Mouse (Mus musculus): ENCODE data around the gene Eps8l3. TPM values are rescaled to one million over a fixed set of nuclear protein-coding genes. Genes with fewer than 3 reads are reported as not detected.
A peak's percentile ranks its signal among the peaks of the same experiment; 100 is the strongest.
"Not testable (repeated sequence)": the region's sequence is repeated elsewhere in the genome, so short reads cannot be mapped to it uniquely, and the experiment has no call there.

Eps8l3 gene
- total RNA-seq, 2 experiments from 2014 or later: not detected

GRCm38 (mm10) chr3:107887674-107888495, 10.9 kb downstream of the Eps8l3 start:
- no peak for DNase-seq
- intact Hi-C loops (cut with DNase I): no loop called here

DNA sequence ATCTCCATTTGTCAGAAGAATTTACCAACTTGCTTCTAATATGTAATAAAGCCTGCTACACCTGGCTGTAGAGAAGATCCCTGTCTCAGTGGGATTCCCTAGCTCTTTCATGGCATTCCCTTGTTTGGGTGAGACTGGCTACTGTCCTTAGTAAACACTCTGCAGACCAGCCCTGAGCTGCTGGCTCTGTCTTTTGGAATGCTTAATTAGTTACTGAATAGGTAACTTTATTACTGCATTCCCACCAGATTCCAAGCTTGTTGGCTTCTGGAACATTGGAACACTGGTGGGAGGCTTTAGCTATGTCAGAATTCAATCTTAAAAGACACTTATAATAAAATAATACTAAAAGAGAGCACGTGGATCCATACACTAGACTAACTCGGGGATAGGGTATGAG, 12.2 kb downstream of the Eps8l3 start:
- DNase-seq; intact Hi-C loops (cut with DNase I): not testable (repeated sequence)

DNA sequence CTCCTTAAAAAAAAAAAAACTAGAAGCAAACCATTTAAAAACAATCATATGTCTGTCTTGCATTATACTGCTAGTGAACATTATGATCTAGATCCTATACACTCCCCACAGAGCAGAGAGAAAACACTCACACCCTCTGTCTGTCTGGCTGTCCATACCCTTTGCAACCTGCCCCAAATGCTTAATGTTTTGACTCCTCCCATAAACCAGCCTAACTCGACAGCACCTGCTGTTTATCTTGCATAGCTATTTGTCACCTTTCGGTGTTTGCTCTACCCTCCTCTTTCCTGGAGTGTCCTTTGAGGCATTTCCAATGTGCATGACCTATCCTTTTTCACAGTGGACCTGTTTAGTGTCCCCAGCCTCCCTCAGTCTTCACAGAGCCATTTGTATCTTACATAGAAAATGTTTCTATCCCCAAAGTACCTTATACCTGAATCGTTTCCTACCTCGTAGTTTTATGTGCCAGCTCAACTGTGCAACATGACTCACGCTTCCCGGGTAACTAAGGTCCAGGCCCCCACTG, 18.2 kb downstream of the Eps8l3 start:
- no peak for DNase-seq
- intact Hi-C loops (cut with DNase I): no loop called here

GRCm38 (mm10) chr3:107895720-107896569, 18.9 kb downstream of the Eps8l3 start, which contains the start of gene Gstm5:
Gstm5 (plus strand) TSS chr3:107895821.
- DNase-seq: peak; percentile 80 to 82
- intact Hi-C loops (cut with DNase I): no loop called here

GRCm38 (mm10) chr3:107898691-107899090, 21.7 kb downstream of the Eps8l3 start:
- intact Hi-C loops (cut with DNase I): no loop called here

DNA sequence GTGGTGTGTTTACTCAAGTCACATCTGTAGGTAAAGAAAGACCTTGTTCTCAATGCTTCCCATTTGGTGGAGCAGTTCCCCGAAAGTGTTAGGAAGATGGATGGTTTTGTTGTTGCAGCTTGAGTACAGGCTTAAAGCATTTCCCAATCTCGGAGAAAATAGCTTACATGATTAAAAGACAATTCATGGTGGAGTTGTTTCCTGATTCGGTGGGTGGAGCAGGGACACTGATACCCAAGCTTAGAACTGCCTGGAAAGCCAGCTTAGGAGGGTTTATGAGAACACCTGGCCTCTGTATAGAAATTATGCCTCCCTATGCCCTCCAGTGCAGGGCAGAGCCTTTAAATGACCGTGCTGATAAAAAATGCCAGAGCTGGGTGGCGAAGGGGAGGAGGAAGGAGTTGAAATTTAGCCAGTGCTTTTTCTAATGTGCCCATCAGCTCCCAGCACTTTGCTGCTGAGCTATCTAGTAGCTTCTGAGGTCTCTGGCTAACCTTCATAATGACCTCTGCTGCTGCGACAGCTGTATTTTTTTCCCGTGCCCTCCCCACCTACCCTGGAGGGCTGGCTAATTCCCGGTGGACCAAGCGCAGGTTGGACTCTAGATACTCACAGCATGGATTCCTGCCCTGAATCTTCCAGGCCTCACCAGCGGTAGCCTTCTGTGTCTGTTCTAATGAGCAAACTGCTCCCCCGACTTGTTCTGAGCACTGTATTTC, 24.1 kb downstream of the Eps8l3 start:
- intact Hi-C loops (cut with DNase I): no loop called here
- no peak for DNase-seq

More at GRCm38 (mm10) chr3:107898691-107899090, 21.7 kb downstream of the Eps8l3 start:
- DNase-seq: no peak

DNA sequence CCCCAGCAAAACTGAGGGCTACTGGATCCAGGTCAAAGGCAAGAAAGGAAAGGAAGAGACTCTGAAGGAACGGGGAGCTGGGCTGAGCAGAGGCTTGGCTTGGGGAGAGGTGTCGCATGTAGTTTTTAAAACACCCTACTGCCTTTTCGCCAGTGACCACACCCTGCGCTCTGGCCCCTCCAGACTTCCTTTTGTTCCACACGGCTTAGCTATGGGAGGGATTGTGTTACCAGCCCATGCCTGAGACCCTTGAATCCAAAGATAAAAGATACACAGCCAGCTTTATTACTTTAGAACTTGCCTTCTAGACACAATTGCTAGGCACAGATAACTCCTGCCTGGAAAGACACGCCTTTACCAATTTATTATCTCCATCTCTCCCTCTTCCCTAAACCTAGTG, 28.9 kb downstream of the Eps8l3 start:
- DNase-seq: no peak
- intact Hi-C loops (cut with DNase I): no loop called here

DNA sequence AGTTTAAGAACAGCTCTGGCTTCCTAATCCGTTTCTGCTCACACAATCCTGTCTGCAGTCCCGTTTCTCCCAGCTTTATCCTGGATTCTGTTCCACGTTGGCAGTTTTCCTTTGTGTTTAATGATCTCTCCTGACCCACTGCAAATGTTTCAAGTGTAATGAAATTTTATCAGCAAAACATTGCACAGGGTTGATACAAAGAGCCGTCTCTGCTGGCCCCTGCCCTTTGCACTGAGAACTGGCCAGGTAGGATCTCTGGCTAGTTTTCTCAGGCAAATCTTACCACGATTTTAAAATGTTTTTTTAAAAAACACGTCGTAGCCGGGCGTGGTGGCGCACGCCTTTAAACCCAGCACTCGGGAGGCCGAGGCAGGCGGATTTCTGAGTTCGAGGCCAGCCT, 39.6 kb downstream of the Eps8l3 start:
- intact Hi-C loops (cut with DNase I): loop anchor here (2.0 to 5.0 kb wide), 2 partner anchors 144 to 219 kb away; partner anchors contain the start of gene Ahcyl1
- no peak for DNase-seq

- intact Hi-C loops (cut with DNase I): loop anchor here (2.0 to 5.0 kb wide), 2 partner anchors 144 to 220 kb away; partner anchors contain the start of gene Ahcyl1
- DNase-seq: no peak
Observed at GRCm38 (mm10) chr3:107917097-107917496, 40.1 kb downstream of the Eps8l3 start.

DNA sequence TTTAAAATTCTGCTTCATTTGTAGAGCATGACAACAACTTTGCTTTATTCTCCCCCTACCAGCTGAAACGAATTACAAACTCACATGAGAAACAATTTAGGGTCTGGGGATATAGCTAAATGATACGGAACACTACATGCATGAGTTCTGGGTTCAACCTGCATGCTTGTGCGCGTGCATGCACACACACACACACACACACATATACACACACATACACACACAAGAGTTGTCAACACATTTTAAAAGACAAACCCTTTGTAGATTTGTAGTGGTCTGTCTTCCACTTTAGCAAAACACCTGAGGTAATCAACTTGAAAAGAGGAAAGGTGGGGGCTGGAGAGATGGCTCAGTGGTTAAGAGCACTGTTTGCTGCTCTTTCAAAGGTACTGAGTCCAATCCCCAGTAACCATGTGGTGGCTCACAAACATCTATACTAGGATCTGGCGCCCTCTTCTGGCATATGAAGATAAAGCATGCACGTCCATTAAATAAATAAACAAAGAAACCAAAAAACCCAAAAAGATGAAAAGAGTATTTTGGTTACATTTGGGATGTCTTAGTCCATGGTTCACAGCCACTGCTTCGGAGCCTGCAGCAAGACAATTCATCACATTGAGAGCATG, 40.9 kb downstream of the Eps8l3 start:
- DNase-seq: peak; percentile 63 to 66
- intact Hi-C loops (cut with DNase I): loop anchor here (1.0 to 5.0 kb wide), 3 partner anchors 51 to 221 kb away; partner anchors contain the start of gene Ahcyl1

- DNase-seq: no peak
- intact Hi-C loops (cut with DNase I): no loop called here
Observed at GRCm38 (mm10) chr3:107920348-107920747, 43.3 kb downstream of the Eps8l3 start.

- no peak for DNase-seq
- intact Hi-C loops (cut with DNase I): no loop called here
Observed at GRCm38 (mm10) chr3:107925335-107925734, 48.3 kb downstream of the Eps8l3 start.

DNA sequence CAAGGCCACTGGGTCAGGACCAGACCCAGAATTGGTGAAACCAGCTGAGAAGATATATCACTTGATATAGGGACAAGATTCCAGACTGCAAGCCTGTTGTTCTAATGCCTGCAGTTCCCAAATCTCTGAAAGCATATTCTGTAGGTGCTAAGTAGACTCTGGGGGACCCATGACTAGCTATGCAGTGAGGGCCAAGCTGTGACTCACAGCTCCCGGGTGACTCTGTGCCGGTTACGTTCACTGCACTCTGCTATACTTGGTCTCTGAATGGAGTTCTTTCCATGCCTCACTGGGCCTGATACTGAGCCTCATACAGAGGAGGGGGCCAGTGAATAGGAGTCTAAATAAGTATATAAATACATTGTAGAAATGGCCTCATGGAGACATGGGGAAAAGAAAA, 50.8 kb downstream of the Eps8l3 start:
- intact Hi-C loops (cut with DNase I): no loop called here
- DNase-seq: no peak

DNA sequence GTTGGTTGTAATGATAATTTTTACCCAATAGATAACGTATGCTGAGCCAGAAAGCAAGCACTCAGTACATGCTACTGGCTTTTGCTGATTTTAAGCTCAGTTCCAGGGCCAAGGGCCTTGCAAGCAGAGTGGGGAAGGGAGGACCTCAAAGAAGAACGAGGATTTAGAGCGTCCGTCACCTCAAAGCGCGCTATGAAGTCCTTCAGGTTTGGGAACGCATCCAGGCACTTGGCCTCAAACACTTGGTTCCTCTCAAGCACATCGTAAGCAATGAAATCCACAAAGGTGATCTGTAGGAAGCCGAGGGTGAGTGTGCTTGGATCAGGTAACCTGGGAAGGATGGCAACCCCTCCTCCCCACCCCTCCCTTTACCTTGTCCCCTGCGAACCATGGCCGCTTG, 51.7 kb downstream of the Eps8l3 start:
- intact Hi-C loops (cut with DNase I): no loop called here
- DNase-seq: no peak

GRCm38 (mm10) chr3:107929243-107929642, 52.2 kb downstream of the Eps8l3 start:
- DNase-seq: no peak
- intact Hi-C loops (cut with DNase I): no loop called here

GRCm38 (mm10) chr3:107929731-107930130, 52.7 kb downstream of the Eps8l3 start:
- intact Hi-C loops (cut with DNase I): no loop called here
- DNase-seq: no peak

DNA sequence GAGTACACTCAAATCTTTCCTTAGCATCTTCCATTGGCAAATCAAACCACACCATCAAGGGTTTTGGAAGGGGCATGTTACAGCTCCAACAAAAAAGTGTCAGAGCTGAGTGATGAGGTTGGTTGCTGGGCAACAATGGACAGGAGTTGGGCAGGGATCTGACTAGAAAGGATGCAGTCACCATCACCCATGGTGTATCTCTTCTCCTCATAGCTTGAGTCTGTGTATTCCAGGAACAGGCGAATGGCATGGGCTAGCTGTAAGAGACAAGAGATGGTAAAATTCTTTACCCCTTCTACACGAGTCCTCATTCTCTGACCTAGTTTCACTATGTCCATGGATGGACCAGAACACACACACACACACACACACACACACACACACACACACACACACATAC, 54.1 kb downstream of the Eps8l3 start:
- intact Hi-C loops (cut with DNase I): no loop called here
- no peak for DNase-seq

GRCm38 (mm10) chr3:107931670-107932069, 54.6 kb downstream of the Eps8l3 start, which contains the start of gene Gstm7:
Gstm7 (minus strand) TSS chr3:107931817.
- intact Hi-C loops (cut with DNase I): no loop called here
- peak; percentile 96 to 97 for DNase-seq

GRCm38 (mm10) chr3:107932128-107932527, 55.1 kb downstream of the Eps8l3 start:
- intact Hi-C loops (cut with DNase I): no loop called here

GRCm38 (mm10) chr3:107935268-107935667, 58.2 kb downstream of the Eps8l3 start:
- DNase-seq: no peak
- intact Hi-C loops (cut with DNase I): loop anchor here (5.0 kb wide), 1 partner anchor 212 kb away; the partner anchor contains the start of gene Gnai3

More at GRCm38 (mm10) chr3:107932128-107932527, 55.1 kb downstream of the Eps8l3 start:
- DNase-seq: no peak

Measured in heart, postnatal 36 days (tissue).